In the genomic region with DNA sequence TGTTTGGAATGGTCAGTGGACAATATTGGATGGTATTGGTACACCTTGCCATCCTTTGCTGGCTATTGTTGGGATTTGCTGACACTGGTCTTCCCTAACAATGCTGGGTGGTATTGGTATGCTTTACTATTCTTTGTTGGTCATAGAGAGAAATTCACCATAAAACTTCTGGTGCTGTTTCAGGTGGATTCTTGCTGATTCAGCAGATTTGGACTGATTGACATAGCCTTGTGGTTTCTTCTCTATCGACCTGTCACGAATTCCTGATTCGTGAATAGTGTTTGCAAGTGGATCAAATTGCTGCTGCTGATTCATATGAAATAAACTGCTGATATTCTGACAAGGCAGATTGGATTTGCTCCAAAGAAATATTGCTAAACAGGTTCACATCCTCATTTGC, we compare ENCODE assay signal across 25 mouse cellular contexts.
"Had no signal": no experiment of that assay in that cellular context is flagged by ENCODE, and none has a peak within 500 bp of the region (broad histone marks: within the 10 kb centered on the region; RNA-seq: fewer than 3 reads in every experiment).

No protein-coding gene starts in this region.

- ATAC-seq: inflammation-experienced regulatory T-cells, adult 6 months; intestine, embryonic 15.5 days; intestine, postnatal 0 days; liver, embryonic 12.5 days had no signal

- H3K9me3 ChIP-seq: heart, embryonic 13.5 days; heart, embryonic 15.5 days; hindbrain, embryonic 13.5 days; hindbrain, embryonic 15.5 days; intestine, embryonic 15.5 days; limb, embryonic 13.5 days; limb, embryonic 15.5 days; liver, embryonic 12.5 days had no signal

- H3K4me1 ChIP-seq: heart, embryonic 13.5 days; heart, embryonic 15.5 days; hindbrain, embryonic 13.5 days; hindbrain, embryonic 15.5 days; intestine, embryonic 15.5 days; liver, embryonic 12.5 days had no signal

- H3K4me3 ChIP-seq: gastrocnemius, adult 2 months; heart, embryonic 13.5 days; heart, embryonic 15.5 days; hindbrain, embryonic 13.5 days; hindbrain, embryonic 15.5 days; intestine, embryonic 15.5 days; layer of hippocampus, adult 2 months; limb, embryonic 13.5 days; limb, embryonic 15.5 days; liver, embryonic 12.5 days had no signal

- H3K27me3 ChIP-seq: heart, embryonic 13.5 days; heart, embryonic 15.5 days; hindbrain, embryonic 13.5 days; hindbrain, embryonic 15.5 days; intestine, embryonic 15.5 days; limb, embryonic 13.5 days; limb, embryonic 15.5 days; liver, embryonic 12.5 days had no signal

- H3K9ac ChIP-seq: heart, embryonic 13.5 days; heart, embryonic 15.5 days; hindbrain, embryonic 13.5 days; hindbrain, embryonic 15.5 days; intestine, embryonic 15.5 days; limb, embryonic 13.5 days; limb, embryonic 15.5 days; liver, embryonic 12.5 days; liver, embryonic 14.5 days had no signal

- H3K4me2 ChIP-seq: heart, embryonic 11.5 days; heart, embryonic 13.5 days; heart, embryonic 15.5 days; hindbrain, embryonic 13.5 days; hindbrain, embryonic 15.5 days; intestine, embryonic 15.5 days; limb, embryonic 13.5 days; limb, embryonic 15.5 days; liver, embryonic 12.5 days had no signal

- H3K36me3 ChIP-seq: heart, embryonic 13.5 days; heart, embryonic 15.5 days; hindbrain, embryonic 13.5 days; hindbrain, embryonic 15.5 days; intestine, embryonic 15.5 days; limb, embryonic 13.5 days; limb, embryonic 15.5 days; liver, embryonic 12.5 days had no signal

- DNase-seq: gastrocnemius, adult 2 months; gastrocnemius, postnatal 10 days; gastrocnemius, postnatal 25 days; heart, adult 18-20 months; heart, postnatal 14 days; heart, postnatal 36 days; kidney, adult 18-20 months; kidney, adult 8-10 months; kidney, postnatal 10 days; kidney, postnatal 25 days; kidney, postnatal 4 days; left cerebral cortex, postnatal 4 days had no signal

- H3K27ac ChIP-seq: gastrocnemius, adult 2 months; heart, embryonic 13.5 days; heart, embryonic 15.5 days; hindbrain, embryonic 13.5 days; hindbrain, embryonic 15.5 days; intestine, embryonic 15.5 days; layer of hippocampus, adult 2 months; limb, embryonic 13.5 days; limb, embryonic 15.5 days; liver, embryonic 12.5 days; liver, embryonic 14.5 days had no signal
